Mouse (Mus musculus) c-Kit-negative CD71-positive TER-119-positive erythroid progenitor cells, embryonic 14.5 days (primary cell): ENCODE measurements around the gene 4930470P17Rik.

Source experiments
- DNase-seq: peaks from one replicate; pipeline ENCODE4 v3.0.0-alpha.2; 2013; ENCODE audit warnings: low read depth, low spot score

Gene 4930470P17Rik

GRCm38 (mm10) chr2:170579551-170579950 lies 22.3 kb downstream of the 4930470P17Rik start:
- no peak for DNase-seq

DNA sequence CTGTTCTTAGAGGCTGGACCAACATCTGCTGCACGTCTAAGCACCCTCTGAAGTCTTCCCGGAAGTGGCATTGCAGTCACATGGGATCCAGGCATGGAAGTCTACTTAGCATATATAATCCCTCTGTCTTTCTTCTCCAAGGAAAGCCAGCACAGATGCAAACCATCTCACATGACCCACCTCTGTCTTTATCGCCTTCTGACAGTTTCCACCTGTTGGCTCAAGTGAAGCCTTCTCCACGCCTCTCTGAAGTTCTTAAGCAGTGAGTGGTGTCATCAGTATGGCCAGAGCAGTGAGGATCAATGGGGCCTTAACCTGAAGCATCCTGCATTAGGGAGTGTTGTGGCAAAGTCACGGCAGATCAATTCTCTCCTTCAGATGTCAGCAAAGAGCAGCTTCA lies 23.2 kb downstream of the 4930470P17Rik start:
- DNase-seq: no peak

DNA sequence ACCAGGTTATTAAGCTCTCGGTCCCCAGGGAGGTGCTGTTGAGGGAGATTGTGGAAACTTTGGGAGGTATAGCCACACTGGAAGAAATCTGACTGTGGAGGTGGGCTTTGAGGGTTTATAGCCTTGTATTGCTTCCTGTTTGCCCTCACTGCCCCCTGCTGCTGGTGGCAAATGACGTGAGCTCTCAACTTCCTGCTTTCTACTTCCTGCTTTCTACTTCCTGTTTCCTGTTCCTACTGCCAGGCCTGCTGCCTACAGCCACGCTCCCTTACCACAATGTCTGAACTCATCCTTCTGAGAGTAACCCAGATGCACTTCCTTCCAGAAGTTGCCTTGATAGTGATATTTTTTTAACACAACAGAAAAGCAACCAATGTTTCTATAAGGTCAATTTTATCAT lies 24.3 kb downstream of the 4930470P17Rik start:
- DNase-seq: no peak

DNA sequence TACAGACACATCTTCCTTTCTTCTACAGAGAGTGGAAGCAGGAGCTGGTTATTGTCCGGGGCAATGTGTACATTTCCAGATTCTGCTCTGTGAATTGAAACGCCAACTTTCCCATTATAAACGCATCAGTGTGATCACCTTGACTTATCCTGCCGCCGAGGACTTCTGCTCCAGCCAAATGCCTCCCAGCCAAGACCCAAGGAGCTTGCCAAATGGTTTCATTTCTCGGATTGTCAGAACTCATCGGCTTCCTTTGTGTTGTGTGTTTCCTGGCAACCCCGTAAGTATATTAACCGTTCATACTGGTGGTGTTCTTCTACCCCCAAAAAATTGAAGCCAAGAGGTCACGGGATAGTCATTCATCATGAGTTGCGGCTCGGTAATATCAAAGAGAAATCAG lies 25.7 kb downstream of the 4930470P17Rik start:
- DNase-seq: no peak

DNA sequence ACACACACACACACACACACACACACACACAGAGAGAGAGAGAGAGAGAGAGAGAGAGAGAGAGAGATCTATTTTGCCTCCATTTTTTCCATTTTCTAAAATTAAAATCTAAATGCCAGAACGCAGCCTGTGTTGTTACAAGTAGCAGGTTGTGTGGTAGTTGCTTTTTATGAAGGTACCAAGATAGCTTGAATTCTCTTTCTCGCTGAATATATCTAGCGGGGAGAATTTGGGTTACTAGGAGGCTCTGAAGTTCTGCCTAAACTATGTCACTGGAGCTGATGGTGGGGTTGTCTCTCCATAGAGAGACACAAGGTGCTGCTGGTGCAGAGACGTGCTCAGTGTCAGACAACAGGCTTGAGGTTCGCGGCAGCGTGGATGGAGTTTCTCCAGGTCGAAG lies 36.8 kb downstream of the 4930470P17Rik start:
- no peak for DNase-seq

- no peak for DNase-seq
Measured at GRCm38 (mm10) chr2:170563956-170564855, 37.6 kb downstream of the 4930470P17Rik start.

- no peak for DNase-seq
Measured at GRCm38 (mm10) chr2:170552088-170552487, 49.7 kb downstream of the 4930470P17Rik start.

GRCm38 (mm10) chr2:170550240-170550639 lies 51.6 kb downstream of the 4930470P17Rik start:
- no peak for DNase-seq

DNA sequence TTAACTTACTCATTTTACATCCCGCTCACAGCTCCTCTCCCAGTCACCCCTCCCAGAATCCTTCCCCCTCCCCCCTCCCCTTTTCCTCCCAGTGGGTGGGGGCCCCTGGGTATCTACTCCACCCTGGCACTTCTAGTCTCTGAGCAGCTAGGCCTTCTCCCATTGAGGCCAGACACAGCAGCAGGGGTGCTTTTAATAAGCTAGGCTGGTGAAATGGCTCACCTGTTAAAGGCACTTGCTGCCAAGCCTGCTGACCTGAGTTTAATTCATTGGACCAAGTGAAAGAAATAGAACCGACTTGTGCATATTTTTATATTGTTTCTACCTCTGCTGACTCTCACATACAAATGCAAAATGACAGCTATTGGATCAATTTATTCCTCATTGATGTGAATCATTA lies 52.7 kb downstream of the 4930470P17Rik start:
- DNase-seq: no peak

GRCm38 (mm10) chr2:170548046-170548445 lies 53.8 kb downstream of the 4930470P17Rik start:
- DNase-seq: no peak

- no peak for DNase-seq
Measured at GRCm38 (mm10) chr2:170547526-170547925, 54.3 kb downstream of the 4930470P17Rik start.

DNA sequence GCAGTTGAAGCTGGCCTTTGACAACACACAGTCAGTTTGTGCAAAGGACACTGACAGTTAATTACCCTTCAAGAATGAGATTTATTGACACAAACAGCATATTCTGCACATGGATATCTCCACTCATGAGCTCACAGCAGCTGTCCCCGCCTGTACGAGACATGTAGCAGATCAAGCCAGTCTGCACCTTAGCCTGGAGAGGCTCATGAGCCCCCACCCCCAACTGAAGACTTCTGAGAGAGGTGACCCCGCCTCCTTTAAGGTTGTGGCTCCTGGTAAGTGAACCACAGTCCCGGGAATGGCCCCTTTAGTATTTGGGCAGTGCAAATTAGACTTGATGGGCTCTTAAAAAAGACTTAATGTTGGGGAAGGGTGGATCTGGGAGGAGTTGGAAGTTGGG lies 56.1 kb downstream of the 4930470P17Rik start:
- no peak for DNase-seq

DNA sequence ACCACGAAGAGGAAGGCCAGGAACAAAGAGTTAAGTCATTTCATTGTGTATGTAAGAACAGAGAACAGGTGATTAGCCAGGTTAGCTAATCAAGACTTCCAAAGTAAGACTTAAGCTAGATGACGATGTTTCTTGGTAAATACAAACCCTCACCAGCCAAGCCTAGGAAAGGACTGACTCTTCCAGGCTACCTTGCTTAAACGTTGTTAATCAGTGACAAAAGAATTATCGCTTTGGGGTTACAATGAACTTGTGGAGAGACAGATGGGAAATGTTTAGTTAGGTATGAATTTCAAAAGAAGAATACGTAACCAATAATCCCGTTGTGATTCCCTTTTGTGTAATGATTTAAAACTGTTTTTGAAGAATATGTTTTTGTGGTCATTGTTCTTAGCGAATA lies 56.9 kb downstream of the 4930470P17Rik start:
- no peak for DNase-seq

DNA sequence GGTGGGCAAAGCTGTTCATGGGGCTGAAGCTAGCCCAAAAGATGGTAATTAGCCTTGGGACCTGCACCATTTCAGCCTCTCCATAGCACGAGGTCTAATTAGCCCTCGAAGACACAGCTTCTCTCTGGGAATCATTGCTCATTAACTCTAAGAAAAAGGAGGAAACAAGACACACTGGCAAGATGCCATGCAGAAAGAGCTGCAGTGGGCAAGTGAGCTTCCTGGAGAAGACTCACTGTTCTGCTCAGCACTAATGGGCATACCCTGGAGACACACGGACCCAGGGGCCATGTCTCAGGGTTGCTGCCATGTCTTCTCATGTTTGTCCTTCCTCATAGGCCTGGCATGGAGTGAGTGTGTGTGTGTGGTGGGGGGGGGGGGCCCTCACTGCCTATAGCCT lies 57.7 kb downstream of the 4930470P17Rik start:
- DNase-seq: no peak

- DNase-seq: no peak
Measured at GRCm38 (mm10) chr2:170543625-170544024, 58.2 kb downstream of the 4930470P17Rik start.

- no peak for DNase-seq
Measured at GRCm38 (mm10) chr2:170539211-170539610, 62.6 kb downstream of the 4930470P17Rik start.

DNA sequence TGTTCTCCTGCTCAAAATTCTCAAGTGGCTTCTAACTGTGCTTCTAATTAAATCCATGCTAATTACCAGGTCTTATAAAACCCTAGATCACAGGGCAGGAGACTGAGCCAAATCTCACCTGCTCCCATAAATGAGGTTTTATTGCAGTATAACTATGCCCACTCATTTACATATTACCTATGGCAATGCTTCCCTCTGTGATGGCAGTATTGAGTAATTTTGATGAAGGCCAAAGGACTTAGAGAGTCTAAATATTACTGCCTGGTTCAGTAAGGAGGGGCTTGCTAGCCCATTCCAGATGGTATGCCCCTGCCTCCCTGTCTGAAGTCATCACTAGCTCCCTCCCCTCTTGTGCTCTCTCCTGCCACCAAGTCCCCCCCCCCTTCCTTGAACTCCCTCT lies 66.0 kb downstream of the 4930470P17Rik start:
- DNase-seq: no peak

- no peak for DNase-seq
Measured at GRCm38 (mm10) chr2:170534803-170535174, 67.0 kb downstream of the 4930470P17Rik start.

- DNase-seq: no peak
Measured at GRCm38 (mm10) chr2:170534116-170534802, 67.6 kb downstream of the 4930470P17Rik start.

GRCm38 (mm10) chr2:170530256-170530655 lies 71.6 kb downstream of the 4930470P17Rik start:
- DNase-seq: no peak

GRCm38 (mm10) chr2:170529766-170530165 lies 72.1 kb downstream of the 4930470P17Rik start:
- DNase-seq: no peak
